Mouse (Mus musculus): ENCODE data around the gene Yy2. TPM values are rescaled to one million over a fixed set of nuclear protein-coding genes. Genes with fewer than 3 reads are reported as not detected.

Yy2 gene
- polyA plus RNA-seq, 1 experiment from 2014 or later: 3.1 TPM

Other genes starting within 250 kb of the Yy2 start
- gene Phex, start 153.7 kb downstream of the Yy2 start, polyA plus RNA-seq (2014; fragmentation: Nextera tagmentation; extraction: Ambion mirVana): 0.26 TPM in 1 of 2 replicates, not detected in the other
- 57.9 and 60.8 TPM in 2 replicates for gene Sms, start 76.7 kb downstream of the Yy2 start, polyA plus RNA-seq (2014; fragmentation: Nextera tagmentation; extraction: Ambion mirVana)
- 14.8 and 14.9 TPM in 2 replicates for gene Mbtps2, start 29.7 kb upstream of the Yy2 start, polyA plus RNA-seq (2014; fragmentation: Nextera tagmentation; extraction: Ambion mirVana)
- gene Smpx, start 129.9 kb upstream of the Yy2 start, polyA plus RNA-seq (2014; fragmentation: Nextera tagmentation; extraction: Ambion mirVana): 893 and 934 TPM in 2 replicates
- gene Klhl34, start 249.4 kb upstream of the Yy2 start, polyA plus RNA-seq (2014; fragmentation: Nextera tagmentation; extraction: Ambion mirVana): 0.13 and 0.27 TPM in 2 replicates